Mouse (Mus musculus) neutrophil, adult 5-6 weeks (primary cell): Measurements from ENCODE around the gene Olfr550. TPM values are rescaled to one million over a fixed set of nuclear protein-coding genes. Genes with fewer than 3 reads are reported as not detected.

Experiments used
- total RNA-seq: library from RNA; stranded (forward); fragments of 200-1000 nt; gene quantifications from 2 replicates; pipeline ENCODE4 v1.2.3, GENCODE M21; 2017

Olfr550 gene
- total RNA-seq, 1 experiment from 2014 or later, result 0.12 TPM

Other genes with a start within 250 kb of the Olfr550 start
- gene Rrm1, start 129.7 kb upstream of the Olfr550 start, total RNA-seq, result 50.5 and 58.1 TPM in 2 replicates
- not detected in 2 replicates for gene Olfr543, start 89.8 kb upstream of the Olfr550 start, total RNA-seq
- gene Olfr544, start 83.1 kb upstream of the Olfr550 start, total RNA-seq, result not detected in 2 replicates
- not detected in 2 replicates for gene Olfr545, start 71.9 kb upstream of the Olfr550 start, total RNA-seq
- not detected in 2 replicates for gene Olfr547, start 36.7 kb upstream of the Olfr550 start, total RNA-seq
- not detected in 2 replicates for gene Olfr548-ps1, start 30.5 kb upstream of the Olfr550 start, total RNA-seq
- not detected in 2 replicates for gene Olfr549, start 21.6 kb upstream of the Olfr550 start, total RNA-seq
- 48.9 and 65.3 TPM in 2 replicates for gene Trim21, start 6.0 kb upstream of the Olfr550 start, total RNA-seq
- gene Olfr551, start 20.4 kb downstream of the Olfr550 start, total RNA-seq, result not detected in 2 replicates
- not detected in 2 replicates for gene Olfr552, start 26.3 kb downstream of the Olfr550 start, total RNA-seq
- gene Olfr553, start 46.8 kb downstream of the Olfr550 start, total RNA-seq, result not detected in 2 replicates
- gene Olfr554, start 67.0 kb downstream of the Olfr550 start, total RNA-seq, result 0.47 TPM in 1 of 2 replicates, not detected in the other
- gene Olfr555, start 87.4 kb downstream of the Olfr550 start, total RNA-seq, result not detected in 2 replicates
- not detected in 2 replicates for gene Olfr556, start 93.5 kb downstream of the Olfr550 start, total RNA-seq
- 10.6 and 12.5 TPM in 2 replicates for gene Trim68, start 115.9 kb downstream of the Olfr550 start, total RNA-seq
- not detected in 2 replicates for gene Olfr557, start 124.5 kb downstream of the Olfr550 start, total RNA-seq
- not detected in 2 replicates for gene Olfr558, start 130.8 kb downstream of the Olfr550 start, total RNA-seq
- not detected in 2 replicates for gene Olfr33, start 147.6 kb downstream of the Olfr550 start, total RNA-seq
- not detected in 2 replicates for gene Olfr559, start 156.0 kb downstream of the Olfr550 start, total RNA-seq
- gene Olfr560, start 187.9 kb downstream of the Olfr550 start, total RNA-seq, result 0.37 TPM in 1 of 2 replicates, not detected in the other
- gene Olfr78, start 188.0 kb downstream of the Olfr550 start, total RNA-seq, result 0.12 TPM in 1 of 2 replicates, not detected in the other
- gene Olfr561, start 199.8 kb downstream of the Olfr550 start, total RNA-seq, result not detected in 2 replicates
- not detected in 2 replicates for gene Olfr564, start 232.0 kb downstream of the Olfr550 start, total RNA-seq